10 mouse cellular contexts compared by ENCODE assay signal in genomic region chr12:100277534-100277905, GRCm38 (mm10).
DNase-seq lines count a peak whose midpoint lies in the region; ATAC-seq and TF ChIP-seq lines count a peak whose summit lies in the region.
"Had no signal": no experiment of that assay in that cellular context is flagged by ENCODE, and none has a peak within 500 bp of the region (broad histone marks: within the 10 kb centered on the region; RNA-seq: fewer than 3 reads in every experiment).

No protein-coding gene starts in this region.

- H3K27ac ChIP-seq in gastrocnemius, adult 2 months: peak overlapping the region; percentile 86
- peak overlapping the region; percentile 48; the same call in 1 of the 2 replicates for H3K27ac ChIP-seq in hindbrain, postnatal 0 days
- H3K27ac ChIP-seq: liver, embryonic 12.5 days had no signal

- peaks cover 70% of the 10 kb centered on the region for H3K27me3 ChIP-seq in G1E (ENCODE audit: insufficient read depth, low read length)
- H3K27me3 ChIP-seq in hindbrain, postnatal 0 days (ENCODE audit: insufficient read depth, low read length): no peaks in the 10 kb centered on the region
- H3K27me3 ChIP-seq: heart, embryonic 12.5 days had no signal

- no peak for TF ChIP-seq CTCF in gastrocnemius, adult 2 months (IDR thresholded peaks at IDR 0.05)
- no peak for TF ChIP-seq CTCF in G1E (IDR thresholded peaks at IDR 0.05; ENCODE audit: low read depth, low read length)
- TF ChIP-seq CTCF in hindbrain, postnatal 0 days (IDR thresholded peaks at IDR 0.05; ENCODE audit: low read depth): no peak

- intact Hi-C loops in gastrocnemius, adult 2 months (cut with DNase I): no loop called here

- peaks cover 8% of the 10 kb centered on the region for H3K9me3 ChIP-seq in G1E (replicated peaks)
- H3K9me3 ChIP-seq in hindbrain, postnatal 0 days (ENCODE audit: low read length): no peaks in the 10 kb centered on the region
- H3K9me3 ChIP-seq: heart, embryonic 12.5 days; liver, embryonic 12.5 days had no signal

- H3K4me2 ChIP-seq in hindbrain, postnatal 0 days (ENCODE audit: low read depth, low read length): no peak overlapping the region
- H3K4me2 ChIP-seq: heart, embryonic 12.5 days; liver, embryonic 12.5 days had no signal

- WGBS in hindbrain, postnatal 0 days: 65% methylated on average over 3 of the region's 3 CpGs

- no peak overlapping the region for H3K4me3 ChIP-seq in gastrocnemius, adult 2 months
- peak overlapping the region; percentile 40; the same call in 1 of the 2 replicates for H3K4me3 ChIP-seq in G1E (ENCODE audit: low read depth, low read length)
- no peak overlapping the region for H3K4me3 ChIP-seq in hindbrain, postnatal 0 days (ENCODE audit: low read length)
- H3K4me3 ChIP-seq: heart, embryonic 12.5 days; liver, embryonic 12.5 days had no signal

- H3K36me3 ChIP-seq in G1E (replicated peaks): no peaks in the 10 kb centered on the region
- no peaks in the 10 kb centered on the region for H3K36me3 ChIP-seq in hindbrain, postnatal 0 days (ENCODE audit: insufficient read depth, low read length)
- H3K36me3 ChIP-seq: heart, embryonic 12.5 days; liver, embryonic 12.5 days had no signal

- H3K4me1 ChIP-seq in G1E (ENCODE audit: insufficient read depth, low read depth, low read length): peaks cover 76% of the 10 kb centered on the region
- H3K4me1 ChIP-seq in hindbrain, postnatal 0 days (ENCODE audit: insufficient read depth, low read length): peaks cover 21% of the 10 kb centered on the region

- no peak overlapping the region for H3K9ac ChIP-seq in hindbrain, postnatal 0 days (replicated peaks; ENCODE audit: low read length)
- H3K9ac ChIP-seq: heart, embryonic 12.5 days; liver, embryonic 12.5 days had no signal

- no peak for ATAC-seq in G1E (ENCODE audit: extremely low read depth, insufficient number of reproducible peaks, low FRiP score, poor library complexity, severe bottlenecking)
- no peak for ATAC-seq in hindbrain, postnatal 0 days
- ATAC-seq: liver, embryonic 12.5 days had no signal

- DNase-seq in gastrocnemius, adult 2 months: no peak
- no peak for DNase-seq in gastrocnemius, postnatal 25 days
- no peak for DNase-seq in G1E (ENCODE audit: low spot score)
- DNase-seq in hindbrain, postnatal 0 days (ENCODE audit: low spot score): no peak
- DNase-seq in naive thymus-derived CD4-positive, alpha-beta T cell, adult 2 months (ENCODE audit: low read depth): peak; percentile 8
- DNase-seq in urinary bladder, adult 2 months (ENCODE audit: low spot score): no peak
- DNase-seq in adrenal gland, postnatal 14 days: no peak
- no peak for DNase-seq in left cerebral cortex, adult 9 months (ENCODE audit: low spot score in 2 of 2)
